Mouse (Mus musculus) stomach, embryonic 14.5 days (tissue): ENCODE measurements around the gene Zswim5. TPM values are rescaled to one million over a fixed set of nuclear protein-coding genes. Genes with fewer than 3 reads are reported as not detected.

Experiments used
- ATAC-seq: fragments of 200-750 bp; cut with Nextera tagmentation; 2 replicates; pipeline ENCODE4 v1.8.0; 2017; ENCODE audit warnings: low read depth, moderate TSS enrichment; ENCODE audit not compliant: insufficient number of reproducible peaks, insufficient read depth, low FRiP score
- H3K27ac ChIP-seq: fragments of 300-500 bp; sonication (generic); 2 replicates; pipeline ENCODE4 v1.5.1; 2014; ENCODE audit warnings: mild to moderate bottlenecking, low read length, moderate library complexity, mixed read lengths
- H3K27me3 ChIP-seq: fragments of 300-500 bp; sonication (generic); 2 replicates; pipeline ENCODE4 v1.6.1; 2014; ENCODE audit warnings: low read length, control low read depth, mixed read lengths; ENCODE audit not compliant: control insufficient read depth, insufficient read depth
- H3K36me3 ChIP-seq: fragments of 300-500 bp; sonication (generic); 2 replicates; pipeline ENCODE4 v1.6.1; 2014; ENCODE audit warnings: mild to moderate bottlenecking, control low read depth, low read length, moderate library complexity, mixed read lengths; ENCODE audit not compliant: control insufficient read depth, insufficient read depth
- H3K4me1 ChIP-seq: fragments of 300-500 bp; sonication (generic); 2 replicates; pipeline ENCODE4 v1.6.1; 2014; ENCODE audit warnings: low read length, control low read depth, mixed read lengths; ENCODE audit not compliant: control insufficient read depth, insufficient read depth
- H3K4me2 ChIP-seq: fragments of 300-500 bp; sonication (generic); replicated peaks from 2 replicates; pipeline ENCODE4 v1.6.1; 2014; ENCODE audit warnings: low read depth, low read length, control low read depth
- H3K4me3 ChIP-seq: fragments of 300-500 bp; sonication (generic); 2 replicates; pipeline ENCODE4 v1.5.1; 2014; ENCODE audit warnings: low read depth, low read length, control low read depth
- H3K9ac ChIP-seq: fragments of 300-500 bp; sonication (generic); replicated peaks from 2 replicates; pipeline ENCODE4 v1.6.1; 2014; ENCODE audit warnings: low read depth, mild to moderate bottlenecking, control low read depth, low read length, moderate library complexity, mixed read lengths
- H3K9me3 ChIP-seq: fragments of 300-500 bp; sonication (generic); 2 replicates; pipeline ENCODE4 v1.6.1; 2016; ENCODE audit warnings: low read depth, low read length, control low read depth; ENCODE audit not compliant: control insufficient read depth
- WGBS: fragments of 180-500 bp; shearing (Covaris S2); extraction: QIAGEN DNeasy Blood & Tissue Kit; methylation state at CpG from one replicate; pipeline ENCODE4 v1.1.7; 2014; 5-methylcytosine and 5-hydroxymethylcytosine counted together
- polyA plus RNA-seq: library from polyadenylated mRNA; unstranded; fragments of >200 nt; fragmentation: Nextera tagmentation; extraction: Ambion mirVana; gene quantifications from 2 replicates; pipeline ENCODE4 v1.2.1, GENCODE M21; 2014

Gene Zswim5
- polyA plus RNA-seq, 1 experiment from 2014 or later: 0.69 TPM

- Histone ChIP-seq H3K4me1 (no peaks in the 10 kb centered on the region), H3K4me3 (no peak overlapping the region), H3K36me3 (peaks cover 7% of the 10 kb centered on the region), H3K27me3 (no peaks in the 10 kb centered on the region), H3K4me2 (no peak overlapping the region), H3K9me3 (no peaks in the 10 kb centered on the region), H3K27ac (no peak overlapping the region), H3K9ac (no peak overlapping the region)
- ATAC-seq: no peak
- WGBS: 86% methylated on average over 4 of the region's 4 CpGs
These were observed 127.5 kb downstream of the Zswim5 start for GRCm38 (mm10) chr4:117004649-117005048.

GRCm38 (mm10) chr4:117005611-117006400 lies 128.6 kb downstream of the Zswim5 start:
- H3K9ac ChIP-seq: no peak overlapping the region
- WGBS: 69% methylated on average over 7 of the region's 7 CpGs

GRCm38 (mm10) chr4:117007058-117007457 lies 129.9 kb downstream of the Zswim5 start:
- ATAC-seq: no peak
- Histone ChIP-seq H3K27ac (no peak overlapping the region), H3K9me3 (no peaks in the 10 kb centered on the region), H3K4me2 (no peak overlapping the region), H3K4me3 (no peak overlapping the region), H3K4me1 (no peaks in the 10 kb centered on the region), H3K9ac (no peak overlapping the region), H3K27me3 (no peaks in the 10 kb centered on the region), H3K36me3 (no peaks in the 10 kb centered on the region)
- 60% methylated on average over 3 of the region's 3 CpGs for WGBS

More at GRCm38 (mm10) chr4:117005611-117006400, 128.6 kb downstream of the Zswim5 start:
- no peaks in the 10 kb centered on the region for H3K9me3 ChIP-seq
- no peaks in the 10 kb centered on the region; the same call in 1 of the 2 replicates for H3K36me3 ChIP-seq
- no peak overlapping the region for H3K27ac ChIP-seq
- no peak overlapping the region for H3K4me3 ChIP-seq
- H3K4me1 ChIP-seq: no peaks in the 10 kb centered on the region
- H3K27me3 ChIP-seq: no peaks in the 10 kb centered on the region
- H3K4me2 ChIP-seq: no peak overlapping the region
- ATAC-seq: no peak

- no peaks in the 10 kb centered on the region for H3K27me3 ChIP-seq
- H3K4me2 ChIP-seq: no peak overlapping the region
- no peak overlapping the region for H3K27ac ChIP-seq
- no peak overlapping the region for H3K9ac ChIP-seq
- no peak for ATAC-seq
- no peaks in the 10 kb centered on the region for H3K36me3 ChIP-seq
- H3K4me3 ChIP-seq: no peak overlapping the region
- no peaks in the 10 kb centered on the region for H3K9me3 ChIP-seq
- H3K4me1 ChIP-seq: no peaks in the 10 kb centered on the region
- WGBS: 82% methylated on average over 5 of the region's 5 CpGs
These were observed 133.1 kb downstream of the Zswim5 start for GRCm38 (mm10) chr4:117010231-117010630.

- 81% methylated on average over 6 of the region's 6 CpGs for WGBS
- Histone ChIP-seq H3K4me2 (no peak overlapping the region), H3K27me3 (no peaks in the 10 kb centered on the region), H3K36me3 (no peaks in the 10 kb centered on the region), H3K4me1 (no peaks in the 10 kb centered on the region), H3K27ac (no peak overlapping the region), H3K9ac (no peak overlapping the region), H3K4me3 (no peak overlapping the region), H3K9me3 (no peaks in the 10 kb centered on the region)
- no peak for ATAC-seq
These were observed 136.4 kb downstream of the Zswim5 start for GRCm38 (mm10) chr4:117013596-117013995.

GRCm38 (mm10) chr4:117014901-117015415 lies 137.8 kb downstream of the Zswim5 start:
- H3K4me3 ChIP-seq: no peak overlapping the region
- H3K27me3 ChIP-seq: no peaks in the 10 kb centered on the region
- no peaks in the 10 kb centered on the region for H3K9me3 ChIP-seq
- 70% methylated on average over 4 of the region's 4 CpGs for WGBS
- no peak overlapping the region for H3K27ac ChIP-seq
- no peaks in the 10 kb centered on the region; the same call in 1 of the 2 replicates for H3K4me1 ChIP-seq
- no peak overlapping the region for H3K4me2 ChIP-seq
- no peak overlapping the region for H3K9ac ChIP-seq
- H3K36me3 ChIP-seq: no peaks in the 10 kb centered on the region
- ATAC-seq: no peak

- WGBS: 82% methylated on average over 2 of the region's 2 CpGs
- H3K4me2 ChIP-seq: no peak overlapping the region
- no peak overlapping the region for H3K4me3 ChIP-seq
- H3K4me1 ChIP-seq: peaks cover 4% of the 10 kb centered on the region; the same call in 1 of the 2 replicates
- no peak overlapping the region for H3K9ac ChIP-seq
- ATAC-seq: no peak
- H3K27ac ChIP-seq: no peak overlapping the region
- peaks cover 5% of the 10 kb centered on the region; the same call in 1 of the 2 replicates for H3K36me3 ChIP-seq
- H3K27me3 ChIP-seq: no peaks in the 10 kb centered on the region
- H3K9me3 ChIP-seq: no peaks in the 10 kb centered on the region
These were observed 140.6 kb downstream of the Zswim5 start for GRCm38 (mm10) chr4:117017738-117018137.

GRCm38 (mm10) chr4:117018327-117018726 lies 141.2 kb downstream of the Zswim5 start:
- Histone ChIP-seq H3K4me3 (no peak overlapping the region), H3K27me3 (no peaks in the 10 kb centered on the region), H3K4me1 (peaks cover 4% of the 10 kb centered on the region; the same call in 1 of the 2 replicates), H3K9me3 (no peaks in the 10 kb centered on the region), H3K9ac (no peak overlapping the region), H3K4me2 (no peak overlapping the region), H3K27ac (no peak overlapping the region), H3K36me3 (peaks cover 5% of the 10 kb centered on the region; the same call in 1 of the 2 replicates)
- WGBS: 86% methylated on average over 7 of the region's 7 CpGs
- ATAC-seq: no peak
